Mouse (Mus musculus) 3134 (cell line): ENCODE measurements around the gene Elf2.
A peak's percentile ranks its signal among the peaks of the same experiment; 100 is the strongest.

Experiments used
- DNase-seq: peaks from one replicate; pipeline ENCODE4 v3.0.0-alpha.2; 2011; ENCODE audit warnings: low spot score; ENCODE audit not compliant: insufficient read length; ENCODE audit errors: extremely low read depth

The Elf2 gene

DNA sequence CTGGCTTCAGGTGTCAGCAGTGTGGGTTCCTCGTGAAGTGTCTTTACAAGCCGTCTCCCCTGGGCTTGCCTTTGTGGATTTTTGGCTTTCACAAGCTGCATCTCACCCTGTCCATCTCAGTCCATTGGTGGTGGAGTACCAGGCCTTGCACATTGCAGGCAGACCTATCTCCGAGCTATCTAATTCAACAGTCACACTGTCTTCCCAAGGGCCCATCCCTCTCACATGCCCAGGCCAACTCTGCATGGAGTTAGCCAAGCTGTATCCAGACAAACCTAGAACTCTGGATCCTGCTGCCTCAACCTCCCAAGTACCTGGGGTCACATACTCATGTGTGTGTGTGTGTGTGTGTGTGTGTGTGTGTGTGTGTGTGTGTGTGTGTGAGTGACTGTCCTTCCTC is 100.9 kb downstream of the Elf2 start:
- no peak for DNase-seq

DNA sequence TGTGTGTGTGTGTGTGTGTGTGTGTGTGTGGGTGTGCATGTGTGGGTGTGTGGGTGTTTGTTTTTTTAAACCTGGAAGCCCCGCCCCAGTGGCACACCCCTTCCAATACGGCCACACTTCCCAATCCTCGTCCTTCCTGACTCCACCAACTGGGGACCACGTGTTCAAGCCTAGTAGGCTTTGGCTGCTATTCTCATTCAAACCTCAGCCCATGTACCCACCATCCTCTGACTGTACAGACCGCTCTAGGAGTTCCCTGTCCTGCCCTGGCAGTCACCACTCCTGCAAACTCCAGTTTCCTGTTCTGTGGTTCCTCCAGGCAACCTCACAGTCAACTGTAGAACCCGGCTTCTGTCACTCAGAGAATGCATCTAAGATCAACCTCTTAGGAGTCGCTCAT is 101.9 kb downstream of the Elf2 start:
- no peak for DNase-seq

DNA sequence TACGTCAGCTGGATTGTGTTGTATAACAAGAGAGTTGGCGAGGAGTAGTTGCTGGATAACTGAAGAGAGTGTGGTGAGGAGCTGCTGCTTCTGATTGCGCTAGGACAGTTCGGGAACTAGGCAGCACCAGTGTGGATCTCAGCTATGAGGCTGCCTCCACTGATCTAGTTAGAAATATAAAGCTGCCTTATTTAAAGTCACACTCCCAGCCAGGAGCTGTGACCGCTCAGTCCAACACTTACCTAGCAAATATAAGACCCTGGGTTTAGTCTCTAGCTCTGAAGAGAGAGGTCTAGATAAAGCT is 105.8 kb downstream of the Elf2 start:
- no peak for DNase-seq

DNA sequence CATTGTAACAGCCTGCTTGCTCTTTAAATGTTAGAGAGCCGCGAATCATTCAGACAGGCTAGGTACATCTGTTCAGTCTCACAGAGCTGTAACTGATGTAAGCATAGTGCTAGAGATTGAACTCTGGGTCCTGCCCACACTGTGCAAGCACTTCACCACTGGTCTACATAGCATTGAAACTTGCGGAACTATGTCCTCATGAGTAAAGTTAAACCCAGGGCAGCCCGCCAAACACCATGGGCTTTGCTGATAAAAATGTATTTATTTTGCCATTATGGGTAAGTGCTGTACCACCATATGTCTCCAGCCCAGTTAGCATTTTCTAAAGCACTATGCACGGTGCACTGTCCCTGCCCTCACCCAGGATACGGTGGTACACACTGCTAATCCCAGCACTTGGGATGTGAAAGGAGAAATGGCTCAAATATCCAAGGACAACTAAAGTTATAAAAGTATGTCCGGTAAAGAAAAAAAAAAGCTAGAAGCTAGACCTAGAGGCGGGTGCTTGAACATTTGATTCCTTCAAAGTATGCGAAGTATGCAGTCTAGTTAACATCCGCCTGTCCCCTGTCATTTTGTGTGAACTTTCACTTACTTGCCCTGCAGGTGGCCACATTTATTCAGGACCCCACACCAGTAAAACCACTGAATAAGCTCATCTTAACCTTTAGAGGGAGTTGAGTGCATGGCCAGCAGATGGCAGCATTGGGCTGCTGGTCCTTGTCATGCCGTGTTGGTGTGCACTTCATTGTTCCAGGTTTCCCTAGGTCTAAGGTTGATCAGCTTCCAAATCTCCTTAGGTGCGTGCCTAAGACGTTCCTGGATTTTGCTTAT is 106.3 kb downstream of the Elf2 start:
- peak; percentile 47 for DNase-seq

DNA sequence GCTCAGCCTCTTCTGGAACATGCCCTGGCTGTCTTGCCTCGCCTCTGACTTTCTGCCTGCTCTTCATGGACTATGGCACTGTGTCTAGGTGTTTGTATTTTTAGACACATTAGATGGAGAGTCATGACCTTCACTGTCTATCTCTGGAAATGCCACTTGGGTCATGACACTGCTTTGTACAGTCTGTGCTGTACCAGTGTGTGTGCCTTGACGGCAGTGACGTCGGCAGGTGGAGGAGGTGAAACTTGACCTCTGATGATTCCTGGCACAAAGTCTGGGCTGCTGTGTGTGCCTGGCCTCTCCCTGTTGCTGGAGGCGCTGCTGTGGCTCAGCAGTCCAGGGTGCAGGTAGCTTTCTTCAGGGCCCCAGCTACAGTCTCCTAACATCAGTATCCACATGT is 107.0 kb downstream of the Elf2 start:
- DNase-seq, result no peak

DNA sequence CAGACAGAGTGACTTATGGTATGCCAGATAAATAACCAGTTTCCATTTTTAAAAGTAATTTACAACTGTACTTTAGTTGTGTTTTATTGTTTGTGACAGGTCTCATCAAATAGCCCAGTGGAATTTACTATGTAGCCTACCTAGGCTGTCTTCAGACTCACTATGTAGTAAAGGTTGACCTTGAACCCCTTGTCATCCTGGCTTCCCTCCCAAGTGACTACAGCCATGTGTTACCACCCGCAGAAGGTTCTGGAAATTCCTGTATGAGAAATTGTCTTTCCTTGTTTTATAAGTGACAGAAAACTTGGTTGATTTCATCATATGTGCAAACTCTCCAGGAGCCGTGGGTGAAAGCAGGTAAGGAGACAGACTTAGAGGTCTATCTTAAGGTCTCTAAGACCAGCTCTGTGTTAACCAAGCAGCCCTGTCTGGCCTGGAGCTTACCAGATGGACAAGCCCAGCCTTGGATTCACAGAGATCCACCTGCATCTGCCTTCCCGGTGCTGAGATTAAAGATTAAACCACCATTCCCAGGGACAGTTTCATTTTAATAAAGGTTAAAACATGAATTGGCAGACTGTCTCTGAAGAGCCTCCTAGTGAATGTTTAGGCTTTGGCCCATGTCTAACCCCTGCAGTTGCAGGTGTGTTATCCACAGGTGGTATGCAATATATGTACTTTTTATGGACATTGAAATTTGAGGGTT is 108.1 kb downstream of the Elf2 start:
- no peak for DNase-seq

DNA sequence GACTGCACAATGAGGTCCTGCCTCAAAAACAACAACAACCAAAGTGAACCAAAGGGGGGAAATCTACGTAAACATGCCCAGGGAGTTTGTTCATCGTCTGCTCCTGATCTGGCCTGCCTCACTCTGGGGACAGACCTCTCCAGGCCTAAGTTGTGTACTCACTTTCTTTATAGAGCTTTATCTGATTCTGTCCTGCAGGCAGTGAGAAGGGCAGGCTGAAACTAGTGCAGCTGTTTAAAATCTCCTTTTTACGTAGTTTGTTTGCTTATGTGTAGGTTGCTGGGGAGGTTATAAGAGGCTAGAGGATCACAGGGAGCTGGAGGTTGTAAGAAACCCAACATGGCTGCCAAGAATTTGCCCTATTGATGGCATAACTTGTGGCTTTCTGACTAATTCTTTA is 109.0 kb downstream of the Elf2 start:
- no peak for DNase-seq

DNA sequence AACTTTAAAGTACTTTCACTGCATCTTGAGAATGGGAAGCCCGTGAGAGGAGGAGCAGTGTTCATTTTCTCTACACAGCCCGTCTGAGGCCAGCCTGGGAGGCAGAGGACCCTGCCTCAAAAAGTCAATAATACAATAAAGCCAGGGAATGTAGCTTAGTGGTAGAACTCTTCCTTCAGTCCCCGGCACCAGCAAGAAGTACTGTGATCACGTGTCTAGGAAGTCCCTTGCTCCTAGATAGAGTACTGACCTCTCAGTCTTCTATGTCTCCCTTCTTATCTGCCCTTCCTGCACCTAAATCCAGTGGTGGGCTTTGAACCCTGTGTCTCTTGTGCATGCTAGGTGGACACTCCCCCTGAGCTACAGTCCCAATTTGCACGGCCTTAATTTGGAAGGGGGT is 109.6 kb downstream of the Elf2 start:
- DNase-seq, result no peak

DNA sequence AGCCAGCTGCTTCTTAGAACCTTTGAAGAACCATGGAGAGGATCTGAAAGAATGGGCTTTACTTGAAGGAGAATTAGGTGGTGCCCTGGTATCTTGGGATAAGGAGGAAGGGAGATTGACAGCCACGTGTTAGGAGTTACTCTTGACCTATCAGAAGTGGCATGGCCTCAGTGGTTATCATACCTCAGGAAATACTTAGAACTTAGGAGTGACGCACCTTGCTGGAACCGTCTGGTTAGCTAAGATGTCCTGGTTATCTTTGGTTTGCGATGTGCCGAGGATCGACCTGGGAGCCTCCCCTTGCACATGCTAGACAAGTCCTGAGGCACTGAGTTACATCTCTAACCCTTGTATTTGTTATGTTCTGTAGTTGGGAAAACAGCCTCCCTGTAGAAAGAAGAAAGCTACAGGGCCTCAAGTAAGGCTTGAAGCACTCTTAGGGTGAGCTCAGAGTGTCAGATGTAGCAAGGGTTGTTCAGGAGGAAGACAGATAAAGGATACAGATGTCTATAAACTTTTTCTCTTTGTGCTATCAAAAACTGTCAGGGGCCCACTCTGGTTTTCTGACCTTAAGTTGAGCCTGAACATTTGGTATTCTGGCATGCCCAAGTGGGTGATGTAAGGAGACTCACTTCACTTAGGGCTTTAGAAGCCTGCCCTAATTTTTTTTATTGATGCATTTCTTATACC is 110.2 kb downstream of the Elf2 start:
- DNase-seq, result no peak

DNA sequence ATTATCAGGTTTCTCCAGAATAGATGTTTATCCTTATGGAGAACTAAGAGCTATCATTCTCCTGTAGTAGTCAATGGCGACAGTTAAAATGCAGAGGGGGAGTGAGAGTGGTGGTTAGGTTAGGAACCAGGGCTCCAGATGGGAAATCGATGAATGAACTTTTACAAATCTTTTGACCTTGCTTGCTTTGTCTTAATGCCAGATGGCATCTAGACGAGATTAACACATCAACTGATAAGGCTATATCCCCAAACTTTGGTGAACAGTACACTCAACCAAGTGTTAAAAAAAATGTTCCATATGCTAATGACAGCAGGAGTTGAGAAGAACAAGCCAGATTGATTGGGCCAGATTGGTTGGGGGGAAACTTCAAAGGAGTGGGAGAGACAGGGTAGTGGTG is 111.2 kb downstream of the Elf2 start:
- DNase-seq, result no peak

DNA sequence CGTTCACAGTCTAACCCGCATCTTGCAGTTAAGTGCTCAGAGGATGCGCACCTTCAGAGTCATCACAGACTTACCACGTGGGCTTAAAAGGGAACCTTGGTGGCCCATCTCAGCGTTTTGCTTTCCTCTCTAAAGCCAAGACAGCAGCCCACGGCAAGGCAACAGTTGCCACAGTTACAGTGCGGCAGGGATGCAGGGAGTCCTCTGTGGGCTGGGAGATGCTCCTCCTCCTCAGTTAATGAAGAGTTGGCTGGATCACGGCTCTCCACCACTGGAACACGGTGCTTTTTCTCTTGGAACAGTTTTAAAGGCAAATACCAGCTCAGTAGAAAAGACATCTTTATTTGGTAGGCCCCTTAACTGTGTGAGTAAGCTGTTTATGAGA is 111.7 kb downstream of the Elf2 start:
- no peak for DNase-seq

DNA sequence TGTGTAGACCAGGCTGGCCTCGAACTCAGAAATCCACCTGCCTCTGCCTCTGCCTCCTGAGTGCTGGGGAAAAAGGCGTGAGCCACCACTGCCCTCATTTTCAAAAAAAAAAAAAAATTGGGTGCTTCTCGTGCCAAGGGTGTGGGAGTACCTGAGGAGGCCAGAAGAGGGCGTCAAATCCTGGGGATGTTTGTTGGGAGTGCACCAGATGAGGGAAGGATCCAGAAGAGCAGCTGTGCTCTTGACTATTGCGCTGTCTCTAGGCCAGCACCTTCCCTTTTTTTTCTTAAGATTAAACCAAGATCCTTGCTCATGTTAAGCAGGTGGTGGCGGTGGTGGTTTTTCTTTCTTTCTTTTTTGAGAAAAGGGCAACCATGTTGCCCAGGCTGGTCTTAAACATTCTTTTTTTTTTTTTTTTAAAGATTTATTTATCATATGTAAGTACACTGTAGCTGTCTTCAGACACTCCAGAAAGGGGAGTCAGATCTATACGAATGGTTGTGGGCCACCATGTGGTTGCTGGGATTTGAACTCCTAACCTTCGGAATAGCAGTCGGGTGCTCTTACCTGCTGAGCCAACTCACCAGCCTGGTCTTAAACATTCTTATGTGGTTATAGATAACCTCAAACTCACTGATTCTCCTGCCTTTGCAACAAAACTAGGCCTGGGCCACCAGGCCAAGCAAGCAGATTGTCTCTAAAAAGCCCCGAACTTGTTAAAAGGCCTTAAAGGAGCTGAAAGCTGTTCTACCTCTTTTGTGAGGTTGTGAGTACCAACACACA is 112.2 kb downstream of the Elf2 start:
- DNase-seq, result no peak

DNA sequence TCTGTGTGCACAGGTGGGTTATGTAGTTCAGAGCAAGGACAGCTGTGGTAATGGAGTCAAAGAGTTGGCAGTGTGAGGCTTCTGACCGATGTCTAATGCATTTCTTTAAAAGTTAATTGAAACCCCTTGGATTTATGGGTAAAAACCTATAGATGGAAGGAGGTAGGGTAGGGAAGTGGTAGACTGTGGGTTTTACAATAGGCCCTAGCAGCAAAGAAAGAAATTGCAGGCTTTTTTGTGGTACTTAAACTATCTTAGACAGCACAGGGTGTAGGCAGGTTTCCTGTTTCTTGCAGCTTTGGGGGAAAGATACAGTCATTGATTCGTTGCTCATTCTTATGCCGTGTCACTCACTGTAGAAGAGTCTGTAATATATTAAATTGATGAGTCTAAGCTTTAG is 113.9 kb downstream of the Elf2 start:
- DNase-seq, result no peak

DNA sequence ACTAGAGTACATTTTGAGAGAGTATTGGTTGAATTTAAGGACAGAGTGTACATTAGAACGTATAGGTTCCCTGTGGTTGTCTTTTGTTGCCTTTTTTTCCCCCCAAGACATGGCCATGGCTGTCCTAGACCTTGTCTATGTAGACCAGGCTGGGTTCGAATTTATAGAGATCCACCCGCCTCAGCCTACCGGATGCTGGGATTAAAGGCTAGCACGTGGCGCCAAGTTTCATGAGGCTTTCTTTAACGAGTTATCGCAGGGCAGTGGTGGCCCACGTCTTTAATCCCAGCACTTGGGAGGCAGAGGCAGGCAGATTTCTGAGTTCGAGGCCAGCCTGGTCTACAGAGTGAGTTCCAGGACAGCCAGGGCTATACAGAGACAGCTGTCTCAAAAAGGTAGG is 114.5 kb downstream of the Elf2 start:
- no peak for DNase-seq

DNA sequence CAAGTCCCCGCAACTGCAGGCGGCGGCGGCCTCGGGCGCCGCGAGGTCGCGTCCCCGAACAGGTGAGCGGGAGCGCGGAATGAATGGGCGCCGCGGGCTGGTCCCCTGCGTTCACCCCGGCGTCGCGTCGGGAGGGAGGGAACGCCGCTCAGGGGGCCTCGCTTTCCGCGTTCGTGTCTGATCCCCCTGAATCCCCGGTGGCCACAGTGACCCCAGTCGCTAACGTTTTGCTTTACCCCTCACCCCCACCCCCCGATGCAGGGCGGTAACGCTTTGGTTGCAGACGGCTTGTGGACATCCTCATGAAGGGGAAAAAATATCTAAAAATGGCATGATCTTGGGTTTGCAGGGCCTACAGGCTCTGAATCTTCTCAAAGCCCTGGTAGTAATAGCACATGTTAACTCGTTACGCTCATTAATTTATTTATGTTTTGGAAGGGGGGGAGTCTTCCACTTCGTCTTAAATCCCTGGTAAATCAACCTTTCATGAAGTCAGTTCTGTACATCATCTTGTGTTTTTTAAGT is 115.2 kb downstream of the Elf2 start:
- peak; percentile 48 for DNase-seq

DNA sequence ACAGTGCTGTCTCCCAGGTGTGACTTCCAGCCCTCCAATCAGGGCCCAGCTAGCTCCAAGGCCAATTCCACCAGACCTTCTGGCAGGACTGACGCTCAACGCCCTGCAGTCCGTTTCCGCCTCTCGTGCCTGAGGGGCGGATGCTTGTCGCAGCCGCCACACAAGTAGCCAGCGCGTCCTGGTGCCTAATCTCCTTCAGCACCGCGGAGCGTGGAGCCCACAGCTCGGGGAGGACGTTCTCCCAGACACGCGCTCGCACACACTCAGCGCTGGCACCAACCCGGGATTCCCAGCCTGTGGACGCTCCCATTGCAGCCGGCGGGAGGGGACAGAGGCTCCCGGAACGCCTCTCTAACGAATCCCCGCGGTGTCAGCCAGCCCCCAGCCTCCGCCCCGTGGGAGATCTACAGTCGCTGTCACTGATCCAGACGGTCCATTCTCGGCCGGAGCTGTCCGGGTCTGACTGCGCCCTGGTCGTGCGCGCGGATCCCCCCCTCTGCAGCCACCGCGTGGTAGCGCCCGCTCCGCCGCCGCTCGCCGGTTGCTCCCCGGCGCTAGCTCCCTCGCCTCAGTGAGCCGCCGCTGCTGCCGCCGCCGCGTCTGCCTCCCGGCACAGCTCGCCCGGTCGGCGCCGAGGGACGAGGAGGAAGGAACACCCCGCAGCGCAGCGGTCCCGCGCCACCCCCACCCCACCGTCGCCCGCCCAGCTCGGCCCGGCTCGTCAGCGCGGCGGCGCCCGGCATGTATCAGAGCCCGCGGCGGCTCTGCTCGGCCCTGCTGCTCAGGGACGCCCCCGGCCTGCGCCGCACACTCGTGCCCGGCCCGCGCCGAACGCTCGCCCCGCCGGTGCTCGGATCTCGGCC is 115.9 kb downstream of the Elf2 start, which contains the start of gene Noct:
Gene Noct (plus strand): TSS at position 85 of the 863 bp plus-strand sequence.
- DNase-seq, result peak; percentile 92

DNA sequence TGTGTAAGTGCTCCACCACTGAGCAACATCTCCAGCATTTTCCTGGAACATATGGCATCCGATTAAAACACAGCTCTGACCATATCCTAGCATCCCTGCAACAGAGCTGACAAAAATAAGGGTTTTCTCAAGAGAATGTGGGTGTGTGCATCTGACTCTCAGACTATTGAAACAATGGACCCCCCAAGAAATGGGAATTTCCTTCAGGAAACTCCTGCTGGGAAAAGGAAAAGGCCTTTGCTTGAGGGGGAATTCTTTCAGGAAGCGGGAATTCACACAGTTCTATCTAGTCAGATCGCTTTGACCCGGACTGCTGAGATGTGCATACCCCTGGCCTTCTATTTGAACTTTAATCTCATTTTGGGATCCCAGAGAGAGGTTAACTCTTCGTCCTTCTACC is 116.9 kb downstream of the Elf2 start:
- DNase-seq, result no peak

DNA sequence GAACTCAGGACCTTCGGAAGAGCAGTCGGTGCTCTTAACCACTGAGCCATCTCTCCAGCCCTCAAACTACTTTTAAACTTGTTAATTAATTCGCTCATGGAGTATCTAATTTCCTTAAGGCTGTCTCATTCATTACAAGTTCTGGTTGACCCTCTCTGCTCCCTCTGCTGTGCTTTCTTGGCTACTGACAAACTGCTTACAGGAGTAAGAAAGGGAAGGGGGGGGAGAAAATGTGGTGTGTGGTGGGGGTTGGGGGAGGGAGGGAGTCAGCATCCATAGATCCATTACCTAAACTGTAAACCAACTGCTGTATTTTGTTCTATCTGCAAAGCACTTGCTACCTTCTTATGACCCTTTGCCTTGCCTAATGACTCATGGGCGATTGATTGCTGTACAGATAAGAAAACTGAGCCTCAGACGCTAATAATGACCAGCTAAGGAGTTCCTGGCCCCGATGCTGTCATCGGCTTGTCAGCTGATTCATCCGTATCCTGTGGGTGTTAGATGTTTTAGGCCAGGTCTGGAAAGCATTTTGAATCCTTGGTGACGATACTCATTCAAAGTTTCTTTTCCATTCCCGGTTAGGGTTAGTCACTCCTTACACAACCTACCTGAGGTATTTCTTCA is 117.5 kb downstream of the Elf2 start:
- peak; percentile 67 for DNase-seq

DNA sequence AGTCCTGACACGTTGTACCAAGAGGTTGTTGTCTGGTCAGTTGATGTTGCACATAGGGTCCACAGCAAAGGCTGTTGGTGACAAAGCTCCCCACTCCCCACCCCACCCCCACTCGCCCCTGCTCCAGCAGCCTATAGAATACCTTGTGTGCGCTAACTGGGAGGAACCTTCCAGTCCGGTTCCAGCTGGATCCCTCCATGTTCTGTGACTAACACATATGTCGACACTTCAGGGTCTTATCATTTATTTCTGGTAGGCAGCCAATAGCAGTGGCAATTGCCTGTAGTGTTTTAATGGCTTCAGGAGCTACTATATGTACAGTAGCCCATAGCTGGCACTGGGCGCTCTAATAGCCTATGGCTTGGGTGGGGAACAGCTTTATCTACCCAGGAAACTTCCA is 118.2 kb downstream of the Elf2 start:
- no peak for DNase-seq
